Mouse (Mus musculus): ENCODE results near the gene Apba2. TPM values are rescaled to one million over a fixed set of nuclear protein-coding genes. Genes with fewer than 3 reads are reported as not detected.

The Apba2 gene
- polyA plus RNA-seq (2015; fragmentation: Nextera tagmentation; extraction: Ambion mirVana), result 173 and 186 TPM in 2 replicates

GRCm38 (mm10) chr7:64501536-64502270 lies at the start of gene Apba2:
TSS of gene Apba2 (plus strand) at chr7:64501706.
- Histone ChIP-seq H3K4me1 (ENCODE audit: control insufficient read depth, insufficient read depth, low read depth, low read length) (peaks cover 30% of the 10 kb centered on the region), H3K4me2 (ENCODE audit: low read length) (peak within 1 kb of the TSS; percentile 77), H3K4me3 (ENCODE audit: low read length) (peak within 1 kb of the TSS; percentile 86), H3K27ac (ENCODE audit: low read depth, low read length) (peak within 1 kb of the TSS; percentile 96), H3K27me3 (replicated peaks; ENCODE audit: control insufficient read depth, insufficient read depth, low read length) (no peaks in the 10 kb centered on the region), H3K9ac (ENCODE audit: low read depth, low read length) (peak within 1 kb of the TSS; percentile 98), H3K36me3 (ENCODE audit: control insufficient read depth, insufficient read depth, low read length) (no peaks in the 10 kb centered on the region), H3K9me3 (ENCODE audit: control insufficient read depth, low read length) (no peaks in the 10 kb centered on the region)
- ATAC-seq, result peak; percentile 88
- WGBS, result under 1% methylated on average over 58 of the region's 96 CpGs

DNA sequence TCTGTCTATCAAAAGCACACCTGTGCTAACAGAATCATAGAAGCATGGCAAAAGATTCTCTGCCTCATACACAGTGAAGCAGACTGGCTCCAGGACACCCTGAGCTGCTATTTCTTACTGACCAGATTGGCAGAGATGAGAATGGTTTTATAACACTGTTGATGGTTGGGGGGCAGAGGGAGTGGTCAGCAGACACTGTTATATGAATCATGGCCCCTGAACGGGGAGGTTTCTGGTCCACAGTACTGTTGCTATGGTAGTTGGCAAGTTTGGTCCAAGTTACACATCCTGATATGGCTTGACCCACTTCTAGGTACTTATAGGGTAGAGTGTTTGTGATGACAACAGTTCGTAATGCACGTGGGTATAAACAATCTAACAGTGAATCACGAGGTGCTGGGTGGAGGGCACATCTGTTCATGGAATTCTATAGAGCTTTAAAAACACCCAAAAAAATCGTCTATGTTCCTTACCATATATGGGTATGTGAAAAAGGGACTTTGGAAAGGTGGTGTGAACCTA lies 49.6 kb upstream of the Apba2 start:
- Histone ChIP-seq H3K27ac (ENCODE audit: low read depth, low read length) (no peak overlapping the region), H3K9ac (ENCODE audit: low read depth, low read length) (no peak overlapping the region), H3K4me3 (ENCODE audit: low read length) (no peak overlapping the region), H3K4me1 (ENCODE audit: control insufficient read depth, insufficient read depth, low read depth, low read length) (no peaks in the 10 kb centered on the region), H3K9me3 (ENCODE audit: control insufficient read depth, low read length) (no peaks in the 10 kb centered on the region), H3K4me2 (ENCODE audit: low read length) (no peak overlapping the region), H3K36me3 (ENCODE audit: control insufficient read depth, insufficient read depth, low read length) (no peaks in the 10 kb centered on the region), H3K27me3 (replicated peaks; ENCODE audit: control insufficient read depth, insufficient read depth, low read length) (no peaks in the 10 kb centered on the region)
- WGBS, result 76% methylated on average over 5 of the region's 5 CpGs
- peak; percentile 48 for ATAC-seq

- no peaks in the 10 kb centered on the region for H3K27me3 ChIP-seq (replicated peaks; ENCODE audit: control insufficient read depth, insufficient read depth, low read length)
- H3K36me3 ChIP-seq (ENCODE audit: control insufficient read depth, insufficient read depth, low read length), result no peaks in the 10 kb centered on the region
- H3K9me3 ChIP-seq (ENCODE audit: control insufficient read depth, low read length), result no peaks in the 10 kb centered on the region
- ATAC-seq, result no peak
- no peak overlapping the region for H3K9ac ChIP-seq (ENCODE audit: low read depth, low read length)
- no peak overlapping the region for H3K27ac ChIP-seq (ENCODE audit: low read depth, low read length)
- H3K4me1 ChIP-seq (ENCODE audit: control insufficient read depth, insufficient read depth, low read depth, low read length), result no peaks in the 10 kb centered on the region
- H3K4me3 ChIP-seq (ENCODE audit: low read length), result no peak overlapping the region
- H3K4me2 ChIP-seq (ENCODE audit: low read length), result no peak overlapping the region
- WGBS, result 55% methylated on average over 4 of the region's 4 CpGs
These were observed 48.9 kb upstream of the Apba2 start for GRCm38 (mm10) chr7:64452471-64453222.

DNA sequence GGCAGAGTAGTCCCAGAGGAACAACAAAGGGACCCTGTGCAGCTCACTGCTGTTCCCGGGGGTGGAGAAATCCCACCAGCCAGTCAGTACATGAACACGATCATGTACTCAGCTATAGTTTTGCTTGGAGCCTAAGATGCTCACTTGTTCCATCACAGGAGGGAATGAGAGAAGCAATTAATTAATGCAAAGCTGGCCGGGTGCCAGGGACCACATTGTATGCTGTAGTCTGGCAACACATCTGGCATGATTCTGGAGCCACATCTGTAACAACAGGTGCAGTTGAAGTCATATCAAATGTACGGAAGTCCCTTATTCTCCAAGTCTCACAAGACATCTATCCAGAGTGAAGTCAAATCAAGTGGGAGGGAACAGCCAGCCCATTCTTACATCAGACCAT lies 45.3 kb upstream of the Apba2 start:
- Histone ChIP-seq H3K27ac (ENCODE audit: low read depth, low read length) (no peak overlapping the region), H3K9ac (ENCODE audit: low read depth, low read length) (no peak overlapping the region), H3K27me3 (replicated peaks; ENCODE audit: control insufficient read depth, insufficient read depth, low read length) (no peaks in the 10 kb centered on the region), H3K4me1 (ENCODE audit: control insufficient read depth, insufficient read depth, low read depth, low read length) (no peaks in the 10 kb centered on the region), H3K9me3 (ENCODE audit: control insufficient read depth, low read length) (no peaks in the 10 kb centered on the region), H3K4me2 (ENCODE audit: low read length) (no peak overlapping the region), H3K36me3 (ENCODE audit: control insufficient read depth, insufficient read depth, low read length) (no peaks in the 10 kb centered on the region), H3K4me3 (ENCODE audit: low read length) (no peak overlapping the region)
- WGBS, result 63% methylated on average over 4 of the region's 4 CpGs
- ATAC-seq, result no peak

DNA sequence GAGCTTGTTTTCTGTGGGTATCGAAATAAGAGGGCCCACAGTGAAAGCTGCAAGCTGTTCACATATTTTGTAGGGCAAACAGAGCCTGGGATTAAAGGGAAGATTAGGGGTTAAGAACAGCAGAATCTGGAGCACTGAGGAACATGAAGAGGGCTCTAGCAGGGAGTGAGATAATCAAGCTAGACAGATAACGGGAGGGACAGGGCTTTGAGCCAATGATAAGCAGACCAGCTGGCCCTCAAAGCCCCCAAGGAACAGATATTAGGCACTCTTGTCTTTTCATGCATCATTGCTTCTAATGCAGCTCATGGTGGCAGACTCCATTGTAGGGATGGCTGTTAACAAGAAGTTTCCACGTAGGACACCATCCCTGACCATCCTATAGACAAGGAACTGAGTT lies 44.8 kb upstream of the Apba2 start:
- Histone ChIP-seq H3K4me1 (ENCODE audit: control insufficient read depth, insufficient read depth, low read depth, low read length) (no peaks in the 10 kb centered on the region), H3K4me3 (ENCODE audit: low read length) (no peak overlapping the region), H3K9ac (ENCODE audit: low read depth, low read length) (no peak overlapping the region), H3K27me3 (replicated peaks; ENCODE audit: control insufficient read depth, insufficient read depth, low read length) (no peaks in the 10 kb centered on the region), H3K27ac (ENCODE audit: low read depth, low read length) (no peak overlapping the region), H3K9me3 (ENCODE audit: control insufficient read depth, low read length) (no peaks in the 10 kb centered on the region), H3K36me3 (ENCODE audit: control insufficient read depth, insufficient read depth, low read length) (no peaks in the 10 kb centered on the region), H3K4me2 (ENCODE audit: low read length) (no peak overlapping the region)
- ATAC-seq, result 0 out of 2 replicates have a peak, but pooled peaks have one; percentile 54
- 63% methylated on average over 3 of the region's 3 CpGs for WGBS

DNA sequence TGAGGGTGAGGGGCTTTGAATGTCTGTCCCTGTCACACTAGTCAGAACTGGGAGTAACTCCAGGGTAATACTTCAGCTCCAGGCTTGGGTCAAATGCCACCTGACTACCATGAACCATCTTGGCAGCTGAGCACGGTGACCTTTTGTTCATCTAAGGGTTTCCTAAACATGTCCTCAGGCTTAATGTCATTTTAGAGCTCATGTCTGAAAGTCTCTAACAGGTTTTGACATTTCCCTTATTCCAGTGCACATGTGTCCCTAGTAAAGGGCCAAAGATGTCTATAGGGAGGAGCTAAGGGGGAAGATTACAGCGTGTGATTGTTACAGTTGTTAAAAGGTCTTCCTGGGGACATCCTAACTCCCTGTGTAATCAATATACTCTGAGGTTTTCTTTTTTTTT lies 43.7 kb upstream of the Apba2 start:
- Histone ChIP-seq H3K36me3 (ENCODE audit: control insufficient read depth, insufficient read depth, low read length) (no peaks in the 10 kb centered on the region), H3K4me1 (ENCODE audit: control insufficient read depth, insufficient read depth, low read depth, low read length) (no peaks in the 10 kb centered on the region), H3K27ac (ENCODE audit: low read depth, low read length) (no peak overlapping the region), H3K27me3 (replicated peaks; ENCODE audit: control insufficient read depth, insufficient read depth, low read length) (no peaks in the 10 kb centered on the region), H3K4me2 (ENCODE audit: low read length) (no peak overlapping the region), H3K4me3 (ENCODE audit: low read length) (no peak overlapping the region), H3K9me3 (ENCODE audit: control insufficient read depth, low read length) (no peaks in the 10 kb centered on the region), H3K9ac (ENCODE audit: low read depth, low read length) (no peak overlapping the region)
- WGBS, result 78% methylated on average over 2 of the region's 2 CpGs
- ATAC-seq, result no peak

DNA sequence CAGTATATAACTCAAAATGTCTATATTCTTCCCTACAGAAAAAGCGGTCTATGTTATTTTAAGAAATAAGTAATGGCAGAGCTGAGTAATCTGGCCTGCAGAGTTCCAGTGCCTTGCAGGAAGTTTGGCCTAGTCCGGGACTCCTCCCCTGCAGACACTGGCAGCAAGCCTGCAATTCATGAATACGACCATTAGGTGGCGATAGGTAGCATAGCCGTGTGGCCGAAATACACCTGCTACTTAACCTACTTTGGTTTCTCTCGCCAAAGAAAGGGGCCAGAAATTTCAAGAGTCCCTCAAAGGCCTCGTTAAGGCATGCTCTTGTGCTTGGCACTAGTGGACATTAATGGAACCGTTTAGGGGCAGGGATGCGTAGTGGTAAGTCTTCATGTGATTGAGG lies 4.1 kb upstream of the Apba2 start:
- 37% methylated on average over 10 of the region's 10 CpGs for WGBS

GRCm38 (mm10) chr7:64502271-64503180 lies 1.0 kb downstream of the Apba2 start:
- Histone ChIP-seq H3K4me2 (ENCODE audit: low read length) (peak overlapping the region; percentile 77), H3K36me3 (ENCODE audit: control insufficient read depth, insufficient read depth, low read length) (no peaks in the 10 kb centered on the region), H3K27ac (ENCODE audit: low read depth, low read length) (peak overlapping the region; percentile 96), H3K27me3 (replicated peaks; ENCODE audit: control insufficient read depth, insufficient read depth, low read length) (no peaks in the 10 kb centered on the region), H3K9ac (ENCODE audit: low read depth, low read length) (peak overlapping the region; percentile 98), H3K4me1 (ENCODE audit: control insufficient read depth, insufficient read depth, low read depth, low read length) (peaks cover 33% of the 10 kb centered on the region), H3K4me3 (ENCODE audit: low read length) (peak overlapping the region; percentile 86), H3K9me3 (ENCODE audit: control insufficient read depth, low read length) (no peaks in the 10 kb centered on the region)
- 1% methylated on average over 34 of the region's 47 CpGs for WGBS
- ATAC-seq, result peak; percentile 18

More for the DNA sequence above, 4.1 kb upstream of the Apba2 start:
- H3K27ac ChIP-seq (ENCODE audit: low read depth, low read length), result no peak overlapping the region
- H3K9ac ChIP-seq (ENCODE audit: low read depth, low read length), result no peak overlapping the region
- H3K36me3 ChIP-seq (ENCODE audit: control insufficient read depth, insufficient read depth, low read length), result no peaks in the 10 kb centered on the region
- ATAC-seq, result no peak
- H3K4me3 ChIP-seq (ENCODE audit: low read length), result no peak overlapping the region
- no peak overlapping the region for H3K4me2 ChIP-seq (ENCODE audit: low read length)
- H3K4me1 ChIP-seq (ENCODE audit: control insufficient read depth, insufficient read depth, low read depth, low read length), result no peaks in the 10 kb centered on the region; the same call in 1 of the 2 replicates
- H3K9me3 ChIP-seq (ENCODE audit: control insufficient read depth, low read length), result no peaks in the 10 kb centered on the region
- no peaks in the 10 kb centered on the region for H3K27me3 ChIP-seq (replicated peaks; ENCODE audit: control insufficient read depth, insufficient read depth, low read length)

Data from hindbrain, embryonic 16.5 days (tissue).